Mouse (Mus musculus) ovary, postnatal 36 days (tissue): ENCODE data around the gene Itpkb.

Source experiments
- DNase-seq: peaks from one replicate; pipeline ENCODE4 v3.0.0; 2022; ENCODE audit warnings: low spot score, mixed read lengths

The Itpkb gene

GRCm38 (mm10) chr1:180314641-180315040, 15.6 kb upstream of the Itpkb start:
- no peak for DNase-seq

GRCm38 (mm10) chr1:180315127-180315526, 15.2 kb upstream of the Itpkb start:
- no peak for DNase-seq

GRCm38 (mm10) chr1:180317450-180317849, 12.8 kb upstream of the Itpkb start:
- DNase-seq = no peak

GRCm38 (mm10) chr1:180318407-180318806, 11.9 kb upstream of the Itpkb start:
- DNase-seq = no peak

- no peak for DNase-seq
Measured at GRCm38 (mm10) chr1:180319895-180320294, 10.4 kb upstream of the Itpkb start.

GRCm38 (mm10) chr1:180322896-180323295, 7.4 kb upstream of the Itpkb start:
- no peak for DNase-seq

- DNase-seq = no peak
Measured at GRCm38 (mm10) chr1:180323491-180323890, 6.8 kb upstream of the Itpkb start.

GRCm38 (mm10) chr1:180324271-180324670, 6.0 kb upstream of the Itpkb start:
- DNase-seq = no peak

GRCm38 (mm10) chr1:180328794-180329665, 1.3 kb upstream of the Itpkb start:
- no peak for DNase-seq

- DNase-seq = no peak
Measured at GRCm38 (mm10) chr1:180329706-180330105, 579 bp upstream of the Itpkb start.

- DNase-seq = peak; percentile 59
Measured at GRCm38 (mm10) chr1:180330707-180331545, 641 bp downstream of the Itpkb start.

- DNase-seq = peak; percentile 55
Measured at GRCm38 (mm10) chr1:180331546-180332075, 1.3 kb downstream of the Itpkb start.

- peak; percentile 60 for DNase-seq
Measured at GRCm38 (mm10) chr1:180332076-180332927, 2.0 kb downstream of the Itpkb start.

GRCm38 (mm10) chr1:180332928-180333440, 2.7 kb downstream of the Itpkb start:
- no peak for DNase-seq

- DNase-seq = no peak
Measured at GRCm38 (mm10) chr1:180333588-180333987, 3.3 kb downstream of the Itpkb start.

- no peak for DNase-seq
Measured at GRCm38 (mm10) chr1:180334541-180334940, 4.3 kb downstream of the Itpkb start.

- DNase-seq = no peak
Measured at GRCm38 (mm10) chr1:180335513-180336375, 5.5 kb downstream of the Itpkb start.

GRCm38 (mm10) chr1:180338358-180338757, 8.1 kb downstream of the Itpkb start:
- no peak for DNase-seq

GRCm38 (mm10) chr1:180339143-180339542, 8.9 kb downstream of the Itpkb start:
- DNase-seq = no peak

GRCm38 (mm10) chr1:180342944-180343343, 12.7 kb downstream of the Itpkb start:
- no peak for DNase-seq
